Mouse (Mus musculus) bone marrow macrophage, adult 2 months (primary cell): ENCODE data around the gene Glis1.

Experiments
- CTCF ChIP-seq: IDR thresholded peaks from 2 replicates; pipeline ENCODE4 v1.5.1; 2012; ENCODE audit warnings: low read depth, mild to moderate bottlenecking, low read length, moderate library complexity
- POLR2A ChIP-seq: IDR thresholded peaks from 2 replicates; pipeline ENCODE4 v1.6.1; 2012; ENCODE audit warnings: mild to moderate bottlenecking, low read depth, low read length, borderline replicate concordance

- TF ChIP-seq CTCF (no peak), POLR2A (no peak)
These were observed 142.4 kb downstream of the Glis1 start for GRCm38 (mm10) chr4:107576742-107577141.
